Mouse (Mus musculus): ENCODE data around the gene Gm21961.

Gm21961 gene

GRCm38 (mm10) chr15:65014804-65015203 lies at the start of gene Gm21961:
Gene Gm21961, minus strand, starts transcription at chr15:65014904.
- TF ChIP-seq GATA4 (IDR thresholded peaks at IDR 0.05; ENCODE audit: insufficient replicate concordance, low read length) = no peak

DNA sequence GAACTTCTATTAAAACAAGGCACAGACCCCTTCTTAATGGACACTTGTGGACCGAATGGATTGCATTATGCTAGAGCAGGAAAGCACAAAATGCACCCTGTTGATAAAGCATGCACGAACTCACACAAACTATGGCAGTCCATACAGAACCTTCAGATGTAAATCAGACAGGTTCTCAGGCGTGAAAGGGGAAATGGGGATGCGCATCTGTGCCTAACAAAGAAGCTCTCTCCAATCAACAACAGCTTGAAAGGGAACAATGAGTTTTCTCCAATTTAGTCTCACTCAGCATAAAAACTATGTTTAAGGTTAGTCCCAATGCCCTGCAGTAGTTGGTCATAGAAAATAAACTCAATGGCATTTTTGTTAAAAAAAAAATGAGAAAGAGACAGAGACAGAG lies 27.3 kb upstream of the Gm21961 start:
- no peak for TF ChIP-seq GATA4 (IDR thresholded peaks at IDR 0.05; ENCODE audit: insufficient replicate concordance, low read length)

- TF ChIP-seq GATA4 (IDR thresholded peaks at IDR 0.05; ENCODE audit: insufficient replicate concordance, low read length) = no peak
Observed at GRCm38 (mm10) chr15:65017971-65018370, 3.3 kb upstream of the Gm21961 start.

- no peak for TF ChIP-seq GATA4 (IDR thresholded peaks at IDR 0.05; ENCODE audit: insufficient replicate concordance, low read length)
Observed at GRCm38 (mm10) chr15:65006177-65006576, 8.5 kb downstream of the Gm21961 start.

GRCm38 (mm10) chr15:64994498-64994897 lies 20.2 kb downstream of the Gm21961 start:
- no peak for TF ChIP-seq GATA4 (IDR thresholded peaks at IDR 0.05; ENCODE audit: insufficient replicate concordance, low read length)

GRCm38 (mm10) chr15:64979976-64980375 lies 34.7 kb downstream of the Gm21961 start:
- TF ChIP-seq GATA4 (IDR thresholded peaks at IDR 0.05; ENCODE audit: insufficient replicate concordance, low read length) = no peak

GRCm38 (mm10) chr15:64976044-64976805 lies 38.5 kb downstream of the Gm21961 start:
- no peak for TF ChIP-seq GATA4 (IDR thresholded peaks at IDR 0.05; ENCODE audit: insufficient replicate concordance, low read length)
